Mouse (Mus musculus) adrenal gland, adult (tissue): ENCODE measurements at regions not wholly inside any gene's neighbourhood (a gene's known extent, or its start where the extent isn't known, plus 50 kb on each side); places are given as distances from the start of the nearest gene placed in this dataset.

Experiments
- DNase-seq, 2 experiments: peaks; one replicate each; pipeline ENCODE4 v3.0.0; 2022 to 2023; ENCODE audit warnings: low spot score in 1 of 2; ENCODE audit not compliant: inconsistent age in 2 of 2

GRCm38 (mm10) chr9:101404441-101405081 is 153.0 kb upstream of the Ppp2r3a start:
- peak; percentile 22 to 81 for DNase-seq

GRCm38 (mm10) chr9:101404034-101404433 is 152.4 kb upstream of the Ppp2r3a start:
- DNase-seq = no peak

DNA sequence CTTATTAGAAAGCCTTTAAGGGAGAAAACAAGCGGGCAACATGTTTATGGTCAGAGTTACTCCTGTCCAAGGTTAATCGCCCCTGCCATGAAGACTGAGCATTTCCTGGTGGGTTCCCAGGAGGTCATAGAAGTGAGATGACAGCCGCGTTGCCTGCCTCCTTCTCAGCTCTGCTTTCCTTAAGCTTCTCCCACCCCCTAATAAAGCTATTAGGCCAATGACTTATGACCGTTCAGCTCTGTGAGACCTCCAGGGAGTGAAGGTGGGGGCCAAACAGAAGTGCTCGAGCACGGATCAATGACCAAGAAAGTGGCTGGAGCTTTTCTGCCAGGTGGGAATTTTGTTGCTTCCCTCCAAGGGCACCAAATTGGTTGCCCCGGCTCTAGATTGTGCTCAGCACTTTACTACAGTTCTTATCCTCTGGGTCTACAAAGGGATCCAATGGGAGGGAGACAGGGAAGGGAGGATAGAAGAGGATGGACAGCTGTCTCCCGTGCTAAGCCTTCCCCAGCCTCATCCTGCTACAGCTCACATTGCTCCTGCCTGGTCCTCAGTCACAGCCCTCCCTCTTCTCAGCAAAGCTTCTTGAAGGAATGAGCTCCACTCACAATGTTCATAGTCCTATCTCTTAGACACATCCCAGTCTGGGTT is 151.1 kb upstream of the Ppp2r3a start:
- no peak for DNase-seq

DNA sequence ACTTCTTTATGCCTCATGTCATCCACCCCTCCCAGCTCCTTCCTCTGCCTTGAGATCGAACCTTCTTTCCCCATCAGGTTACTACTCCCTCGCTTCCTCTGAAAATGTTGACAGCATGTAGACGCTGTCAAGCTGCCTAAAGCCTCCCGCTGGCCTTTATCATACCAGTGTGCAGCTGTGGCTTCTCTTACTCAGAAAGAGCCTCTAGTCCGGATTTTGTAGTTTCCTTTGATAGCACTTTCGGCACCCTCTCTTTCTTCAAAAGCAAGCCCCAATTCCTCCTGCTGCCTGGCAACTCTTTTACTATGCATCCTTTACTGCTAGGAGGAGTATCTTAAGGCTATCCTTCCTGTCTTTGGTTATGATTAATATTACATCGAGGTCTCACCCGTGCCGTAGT is 149.8 kb upstream of the Ppp2r3a start:
- no peak for DNase-seq

GRCm38 (mm10) chr9:101398858-101399257 is 147.3 kb upstream of the Ppp2r3a start:
- no peak for DNase-seq

DNA sequence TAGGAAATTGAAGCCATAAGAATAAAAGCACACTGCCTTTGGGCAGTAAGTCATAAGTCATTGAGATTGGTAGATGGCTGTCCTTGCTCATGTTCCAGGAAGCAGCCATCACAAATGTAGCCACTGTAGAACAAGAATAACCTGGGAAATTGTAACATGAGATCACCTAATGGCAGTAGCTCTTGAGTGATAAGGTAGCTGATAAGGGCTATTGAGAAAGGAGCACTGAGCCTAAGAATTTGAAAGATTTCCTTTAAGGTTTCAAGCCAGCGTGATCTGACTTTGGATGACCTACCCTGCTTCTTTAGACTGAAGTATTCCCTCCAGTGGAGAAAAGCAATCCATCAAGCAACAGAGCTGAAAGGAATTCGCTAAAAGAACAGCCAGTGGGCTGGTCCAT is 117.8 kb upstream of the Ppp2r3a start:
- peak in 1 of 2 experiments; percentile 45 for DNase-seq

DNA sequence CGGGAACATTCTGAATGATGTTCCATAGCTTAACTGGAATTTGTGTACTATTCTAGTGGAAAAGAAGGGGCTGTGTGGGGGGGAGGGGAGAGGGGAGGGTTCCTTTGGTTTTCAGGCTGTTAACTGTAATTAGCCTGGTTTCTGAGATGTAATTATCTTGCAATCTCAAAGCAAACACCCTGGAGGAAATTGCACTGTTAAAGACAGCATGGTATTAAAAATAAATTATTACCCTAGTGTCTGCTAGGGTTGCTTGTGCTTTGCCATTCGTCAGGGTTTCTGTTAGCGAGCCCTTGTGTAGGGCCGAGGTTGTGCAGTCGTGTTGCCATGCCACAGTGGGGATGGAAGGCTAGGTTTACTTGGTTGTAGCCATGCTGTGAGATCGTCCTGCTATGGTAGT is 105.0 kb upstream of the Ppp2r3a start:
- no peak for DNase-seq

GRCm38 (mm10) chr9:101348771-101349170 is 97.2 kb upstream of the Ppp2r3a start:
- DNase-seq = no peak

GRCm38 (mm10) chr9:101342887-101343286 is 91.3 kb upstream of the Ppp2r3a start:
- DNase-seq = peak; percentile 7 to 38

- DNase-seq = no peak
These were observed 89.3 kb upstream of the Ppp2r3a start for GRCm38 (mm10) chr9:101340796-101341465.

- DNase-seq = no peak
These were observed 77.6 kb upstream of the Ppp2r3a start for GRCm38 (mm10) chr9:101329032-101329824.

DNA sequence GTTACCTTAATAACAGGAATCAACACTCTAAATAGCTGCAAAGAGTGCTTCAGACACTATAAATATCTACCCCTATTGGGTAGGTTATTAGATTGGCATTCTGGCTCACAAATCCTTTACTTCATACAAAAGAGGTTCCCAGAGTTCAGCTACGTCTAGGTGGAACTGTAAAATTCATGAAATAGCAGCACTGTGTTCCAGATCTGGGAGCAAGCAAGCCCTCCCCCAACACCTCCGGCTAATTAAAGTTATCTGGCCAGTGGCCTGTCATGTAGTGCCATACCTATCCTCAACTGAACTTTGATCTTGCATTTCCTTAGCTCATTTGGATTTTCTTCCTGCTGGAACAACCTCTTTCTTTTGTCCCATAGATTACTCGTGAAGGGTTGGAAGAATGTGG is 75.4 kb upstream of the Ppp2r3a start:
- no peak for DNase-seq

DNA sequence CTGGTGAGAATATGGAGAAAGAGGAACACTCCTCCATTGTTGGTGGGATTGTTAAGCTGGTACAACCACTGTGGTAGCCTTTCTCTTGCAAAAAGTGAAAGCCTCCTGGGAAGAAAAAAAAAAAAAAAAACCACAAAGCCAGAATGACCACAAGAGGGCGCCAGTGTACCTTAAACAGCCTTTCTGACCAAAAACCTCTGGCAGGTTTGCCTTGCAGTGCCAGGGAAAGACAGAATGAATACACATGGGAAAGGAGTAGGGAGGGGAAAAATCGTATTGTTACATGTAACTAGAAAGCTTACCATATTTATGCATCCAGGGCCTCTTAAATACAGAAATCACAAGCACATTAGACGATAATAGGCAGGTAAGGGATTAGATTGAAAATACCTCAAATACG is 62.4 kb upstream of the Ppp2r3a start:
- peak; percentile 29 to 83 for DNase-seq

- DNase-seq = peak in 1 of 2 experiments; percentile 48
These were observed 54.9 kb upstream of the Ppp2r3a start for GRCm38 (mm10) chr9:101306408-101306935.

DNA sequence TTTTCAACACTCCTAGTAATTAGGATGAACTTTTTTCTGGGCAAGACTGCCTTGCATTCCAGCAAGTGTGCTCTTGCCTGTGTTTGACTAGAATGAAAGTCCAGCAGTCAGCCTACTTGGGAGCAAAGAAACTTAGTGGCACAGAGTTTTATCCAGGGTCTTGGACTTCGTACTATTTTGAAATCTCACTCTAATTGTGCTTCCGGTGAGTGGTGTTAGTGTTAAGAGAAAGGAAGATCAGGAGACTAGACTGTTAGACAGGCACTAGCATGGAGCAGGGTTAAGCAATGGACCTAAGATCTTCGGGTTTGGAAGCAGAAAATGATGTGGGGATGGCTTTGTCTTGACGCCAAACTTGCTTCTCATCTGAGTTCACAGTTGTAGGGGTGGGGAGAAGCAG is 54.1 kb upstream of the Ppp2r3a start:
- DNase-seq = no peak
